Mouse (Mus musculus) G1E (cell line): ENCODE measurements at regions not wholly inside any gene's neighbourhood (a gene's known extent, or its start where the extent isn't known, plus 50 kb on each side); places are given as distances from the start of the nearest gene placed in this dataset.

Experiments used
- CTCF ChIP-seq: IDR thresholded peaks from 2 replicates; pipeline ENCODE4 v1.5.1; 2012; ENCODE audit warnings: low read depth, low read length, inconsistent platforms, mixed read lengths
- GATA1 ChIP-seq: IDR thresholded peaks from 2 replicates; pipeline ENCODE4 v1.6.1; 2012; ENCODE audit warnings: borderline replicate concordance, low read length, inconsistent platforms, mixed read lengths
- GATA2 ChIP-seq: IDR thresholded peaks from 2 replicates; pipeline ENCODE4 v1.6.1; 2012; ENCODE audit warnings: low read depth, low read length, inconsistent platforms, borderline replicate concordance
- TAL1 ChIP-seq: conservative IDR thresholded peaks from 2 replicates; pipeline ENCODE4 v1.6.1; 2012; ENCODE audit warnings: low read depth, low read length, inconsistent platforms, mixed read lengths

GRCm38 (mm10) chr16:76669795-76670194 lies 296.2 kb upstream of the Nrip1 start:
- TF ChIP-seq GATA1 (no peak), CTCF (no peak), TAL1 (no peak), GATA2 (no peak)
